Mouse (Mus musculus): ENCODE results near the gene Scarb2. TPM values are rescaled to one million over a fixed set of nuclear protein-coding genes. Genes with fewer than 3 reads are reported as not detected.

Scarb2 gene
- 22.7 TPM for polyA plus RNA-seq (2017; shearing (Covaris generic))

DNA sequence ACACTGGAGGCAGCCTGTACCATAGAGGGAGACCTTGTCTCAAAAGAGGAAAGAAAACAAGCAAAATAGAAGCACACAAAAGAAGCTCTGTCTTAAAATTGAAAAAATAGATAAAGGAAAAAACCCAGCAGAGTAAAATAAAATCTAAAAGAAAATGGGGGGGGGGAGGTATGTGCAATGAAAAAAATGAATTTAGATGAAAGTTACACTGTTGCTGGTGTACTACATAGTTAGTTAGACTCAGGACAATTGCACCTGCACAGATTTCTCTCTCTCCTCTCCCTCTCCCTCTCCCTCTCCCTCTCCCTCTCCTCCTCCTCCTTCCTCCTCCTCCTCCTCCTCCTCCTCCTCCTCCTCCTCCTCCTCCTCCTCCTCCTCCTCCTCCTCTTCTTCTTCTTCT is at the start of gene Scarb2:
Scarb2 (minus strand) TSS at position 101 of the 400 bp plus-strand sequence.

DNA sequence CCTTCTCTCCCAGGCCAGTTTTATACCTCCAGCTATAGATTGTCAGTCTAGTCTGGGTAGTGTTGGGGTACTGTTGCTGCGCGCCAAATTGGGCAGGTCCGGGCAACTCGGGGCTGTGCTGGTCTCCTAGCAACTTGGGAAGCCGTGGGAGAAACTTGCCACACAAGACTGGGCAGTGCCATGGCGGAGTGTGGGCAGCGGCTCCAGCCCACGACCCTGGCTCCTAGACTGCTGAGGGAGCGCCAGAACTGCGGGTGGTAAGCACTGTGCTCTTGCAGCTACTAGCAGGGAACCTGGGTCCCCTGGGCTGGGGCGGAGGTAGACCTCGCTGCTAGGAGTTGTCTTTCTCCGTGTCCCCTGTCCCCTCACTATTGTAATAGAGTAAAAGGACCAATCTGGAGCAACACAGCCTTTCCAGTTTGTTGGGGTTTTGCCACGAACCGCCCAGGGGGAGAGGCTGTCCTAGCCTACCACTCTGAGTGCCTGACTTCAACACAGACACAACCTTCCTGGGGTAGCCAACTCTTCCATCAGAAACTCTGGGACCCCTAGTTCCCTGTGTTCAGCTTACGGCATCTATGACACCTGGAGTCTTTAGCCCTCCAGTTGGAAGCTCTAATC is 48.4 kb upstream of the Scarb2 start, which contains the start of gene Fam47e:
Fam47e (plus strand) TSS at position 179 of the 621 bp plus-strand sequence.

DNA sequence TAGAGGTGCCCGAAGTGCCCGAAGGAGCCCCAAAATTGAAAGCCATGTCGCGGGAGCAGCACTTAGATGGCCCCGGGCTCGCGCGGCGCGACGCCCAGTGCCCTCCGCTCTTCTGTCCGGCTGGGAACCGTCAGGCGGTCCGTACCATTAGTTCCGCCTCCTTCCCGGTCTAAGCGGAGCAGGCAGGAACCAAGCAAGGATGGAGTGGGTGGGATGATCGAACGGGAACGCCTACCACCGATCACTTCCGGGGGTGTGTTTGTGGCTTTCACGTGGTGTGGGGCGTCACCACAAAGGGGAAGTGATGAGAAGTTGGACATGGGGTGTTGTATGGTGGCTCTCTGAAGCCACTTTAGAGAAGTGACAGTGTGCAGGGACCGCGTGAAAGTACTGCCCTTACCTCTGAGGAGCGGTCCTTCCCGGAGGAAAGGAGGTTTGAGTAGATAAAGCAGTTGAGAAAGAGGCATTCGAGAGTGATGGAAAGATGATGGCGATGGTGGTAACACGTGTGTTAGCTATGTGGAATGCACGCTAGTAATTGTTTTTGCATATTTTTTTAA is 71.5 kb downstream of the Scarb2 start, which contains the start of gene Nup54:
Nup54 (minus strand) TSS at position 195 of the 560 bp plus-strand sequence.

Other genes starting within 250 kb of the Scarb2 start
- gene Naaa, start 228.7 kb downstream of the Scarb2 start, polyA plus RNA-seq (2017; shearing (Covaris generic)) = 15.2 TPM
- 51.3 TPM for gene Sdad1, start 196.4 kb downstream of the Scarb2 start, polyA plus RNA-seq (2017; shearing (Covaris generic))
- not detected for gene Cxcl9, start 178.8 kb downstream of the Scarb2 start, polyA plus RNA-seq (2017; shearing (Covaris generic))
- gene Art3, start 175.0 kb downstream of the Scarb2 start, polyA plus RNA-seq (2017; shearing (Covaris generic)) = 2.8 TPM
- 88.8 TPM for gene Cxcl10, start 157.9 kb downstream of the Scarb2 start, polyA plus RNA-seq (2017; shearing (Covaris generic))
- gene Nup54, start 71.6 kb downstream of the Scarb2 start, polyA plus RNA-seq (2017; shearing (Covaris generic)) = 44.4 TPM
- gene Fam47e, start 48.2 kb upstream of the Scarb2 start, polyA plus RNA-seq (2017; shearing (Covaris generic)) = not detected
- gene Stbd1, start 96.2 kb upstream of the Scarb2 start, polyA plus RNA-seq (2017; shearing (Covaris generic)) = not detected
- not detected for gene Ccdc158, start 168.4 kb upstream of the Scarb2 start, polyA plus RNA-seq (2017; shearing (Covaris generic))
- gene Shroom3, start 176.6 kb upstream of the Scarb2 start, polyA plus RNA-seq (2017; shearing (Covaris generic)) = 0.26 TPM

Data from effector memory CD4-positive, alpha-beta T cell, adult 7 months (primary cell).